Mouse (Mus musculus) NIH3T3 (cell line): ENCODE measurements around the gene Esm1.
"Not testable (repeated sequence)": the region's sequence is repeated elsewhere in the genome, so short reads cannot be mapped to it uniquely, and the experiment has no call there.

Experiments used
- DNase-seq: peaks from one replicate; pipeline ENCODE4 v3.0.0-alpha.2; 2012; ENCODE audit warnings: low read depth

The Esm1 gene

GRCm38 (mm10) chr13:113227666-113228463 is 18.4 kb downstream of the Esm1 start:
- no peak for DNase-seq

DNA sequence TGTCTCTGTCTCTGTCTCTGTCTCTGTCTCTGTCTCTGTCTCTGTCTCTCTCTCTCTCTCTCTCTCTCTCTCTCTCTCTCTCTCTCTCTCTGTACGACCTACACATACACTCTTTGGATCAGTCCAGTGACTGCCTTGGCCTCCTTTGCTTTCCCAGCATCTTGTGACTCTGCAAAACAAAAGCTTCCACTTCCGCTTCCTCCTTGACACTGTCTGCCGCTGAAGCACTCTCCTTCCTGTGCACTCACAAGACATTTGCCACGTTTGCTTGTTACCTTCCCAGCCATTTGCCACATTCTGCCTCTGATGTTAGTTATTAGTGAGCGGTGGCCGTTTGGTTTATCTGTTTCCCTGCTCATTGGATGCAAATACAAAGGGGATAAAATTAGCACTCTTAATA is 32.7 kb downstream of the Esm1 start:
- no peak for DNase-seq

DNA sequence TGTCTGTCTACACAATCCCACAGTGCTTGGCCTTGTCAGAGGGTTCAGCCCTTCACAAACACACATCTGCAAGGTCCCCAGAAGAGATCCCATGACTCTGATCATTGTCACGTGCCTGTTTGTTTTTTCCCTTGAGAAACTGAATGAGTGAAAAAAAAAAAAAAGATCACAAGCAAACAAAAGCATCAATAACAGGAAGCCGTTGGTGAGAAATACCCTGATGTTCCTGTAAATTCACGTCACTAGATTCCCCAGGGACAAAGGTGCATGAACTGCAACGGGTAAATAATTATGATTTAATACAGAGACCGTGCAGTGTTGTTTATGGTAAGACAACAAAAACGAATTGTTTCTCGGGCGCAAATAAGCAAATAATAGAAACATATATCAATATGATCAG is 35.6 kb downstream of the Esm1 start:
- DNase-seq, result no peak

- not testable (repeated sequence) for DNase-seq
Measured at GRCm38 (mm10) chr13:113252580-113252979, 43.1 kb downstream of the Esm1 start.

DNA sequence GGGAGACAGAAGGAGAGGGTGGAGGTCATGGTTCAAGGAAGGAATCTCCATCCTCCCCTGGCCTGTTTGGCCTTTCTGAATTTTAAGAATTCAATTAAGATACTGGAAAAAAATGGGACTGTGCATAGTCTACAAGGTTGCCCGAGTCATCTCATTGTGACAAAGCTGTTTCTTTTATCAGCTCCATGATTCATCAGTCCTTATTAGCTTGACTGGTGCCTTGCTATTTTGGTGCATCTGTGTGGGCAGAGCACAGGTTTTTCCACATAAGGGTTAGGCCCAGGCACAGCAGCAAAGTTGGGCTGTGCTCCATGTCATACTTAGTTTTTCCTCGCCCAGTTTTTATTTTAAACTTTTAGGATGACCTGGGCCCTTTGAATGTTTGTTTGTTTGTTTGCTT is 47.3 kb downstream of the Esm1 start:
- no peak for DNase-seq

DNA sequence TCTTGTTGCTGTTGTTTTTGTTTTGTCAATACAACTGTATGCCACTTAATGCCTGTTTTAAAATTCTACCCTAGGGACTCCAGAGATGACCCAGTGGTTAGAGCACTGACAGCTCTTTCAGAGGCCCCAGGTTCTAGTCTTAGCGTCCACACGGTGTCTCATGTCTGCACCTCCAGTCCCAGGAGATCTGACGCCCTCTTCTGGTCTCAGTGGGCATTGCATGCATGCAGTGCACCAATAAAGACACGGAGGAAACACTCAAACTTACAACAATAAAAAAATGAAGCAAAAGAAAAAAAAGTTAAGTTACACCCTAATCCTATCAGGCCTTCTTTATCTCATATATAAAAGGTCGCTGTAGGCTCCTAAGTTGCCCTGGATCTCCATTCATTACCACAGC is 47.7 kb downstream of the Esm1 start:
- no peak for DNase-seq

DNA sequence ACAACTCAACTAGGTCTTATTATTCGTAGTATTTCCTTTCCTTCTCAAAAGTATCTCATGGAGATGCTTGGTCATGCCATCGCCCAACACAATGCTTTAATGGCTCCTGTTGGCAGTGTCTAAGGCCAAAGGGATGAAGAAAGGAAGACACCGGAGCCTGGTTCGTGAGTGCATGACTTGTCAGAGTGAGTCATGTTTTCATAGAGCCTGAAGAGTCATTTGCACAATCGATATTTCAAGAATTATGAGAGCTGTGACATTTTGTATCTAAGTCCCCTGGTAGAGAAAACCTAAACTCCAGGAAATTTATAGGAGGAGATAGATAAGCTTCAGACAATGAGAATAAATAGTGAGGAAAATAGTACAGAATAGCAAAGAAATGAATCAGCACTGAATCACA is 49.8 kb downstream of the Esm1 start:
- DNase-seq, result no peak

DNA sequence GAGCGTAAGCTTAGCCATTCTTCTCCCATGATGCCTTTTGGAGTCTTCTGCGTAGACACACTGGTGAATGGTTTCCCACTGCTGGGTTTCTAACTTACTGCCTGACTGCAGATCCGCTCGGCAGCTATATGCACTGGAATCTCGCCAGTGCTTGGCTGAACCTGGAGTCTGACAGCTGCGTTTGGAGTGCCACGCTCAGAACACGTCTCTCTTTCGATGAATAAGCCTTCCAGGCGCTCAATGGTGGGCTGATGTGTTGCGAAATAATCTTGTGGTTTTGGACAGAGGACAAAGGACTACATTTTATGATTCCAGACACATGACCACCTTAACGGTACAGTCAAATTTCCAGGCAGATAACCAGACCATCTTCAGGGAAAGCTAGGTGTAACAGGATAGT is 53.4 kb downstream of the Esm1 start:
- DNase-seq, result peak; percentile 84

DNA sequence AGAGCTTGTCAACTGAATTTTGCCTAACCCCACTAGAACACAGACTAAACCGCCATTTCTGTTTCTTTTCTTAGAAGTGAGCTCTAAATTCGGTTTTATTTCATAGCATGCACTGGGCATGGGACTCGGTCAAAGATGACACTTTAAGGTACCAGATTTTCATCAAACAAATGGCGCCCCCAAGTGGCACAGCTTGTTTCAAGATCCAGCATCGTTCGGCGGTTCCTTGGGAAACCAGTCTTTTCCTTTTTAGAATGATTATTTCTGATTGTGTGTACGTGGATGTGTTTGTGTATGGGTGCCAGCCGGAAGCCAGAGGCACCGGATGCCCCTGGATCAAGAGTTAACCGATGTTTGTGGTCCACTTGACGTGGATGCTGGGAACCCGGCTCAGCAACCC is 55.8 kb downstream of the Esm1 start:
- DNase-seq, result peak; percentile 70

DNA sequence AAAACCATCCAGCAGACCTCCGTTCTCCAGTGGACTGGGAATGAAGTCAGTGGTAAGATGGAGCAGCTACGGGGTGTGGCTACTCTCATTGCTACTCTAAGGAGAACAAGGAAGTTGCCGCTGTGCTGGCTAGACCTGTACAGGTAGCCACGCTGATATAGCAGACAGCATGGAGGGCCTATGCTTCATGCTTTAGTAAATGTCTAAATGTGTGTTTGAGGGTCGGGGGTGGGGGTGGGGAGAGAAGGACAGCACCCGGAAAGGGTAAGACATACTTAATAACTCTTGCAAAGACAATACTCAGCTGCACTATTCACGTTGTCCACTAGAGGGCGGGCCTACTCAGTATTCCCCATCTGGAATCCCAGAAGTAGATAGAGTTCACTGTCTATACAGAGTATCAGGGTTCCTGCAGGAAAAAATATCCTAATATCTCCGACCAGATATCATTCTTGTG is 57.1 kb downstream of the Esm1 start:
- DNase-seq, result peak; percentile 86

- no peak for DNase-seq
Measured at GRCm38 (mm10) chr13:113267204-113267603, 57.7 kb downstream of the Esm1 start.
